Mouse (Mus musculus) CH12F3 (cell line): Measurements from ENCODE around the gene Dus3l.

ENCODE experiments used
- in situ Hi-C: fragments of 300-500 bp; cut with MboI; formaldehyde crosslinking; loops from 2 replicates; pipeline ENCODE4 v1.14.3; 2020; ENCODE audit warnings: low sequenced_read_pairs

The Dus3l gene

DNA sequence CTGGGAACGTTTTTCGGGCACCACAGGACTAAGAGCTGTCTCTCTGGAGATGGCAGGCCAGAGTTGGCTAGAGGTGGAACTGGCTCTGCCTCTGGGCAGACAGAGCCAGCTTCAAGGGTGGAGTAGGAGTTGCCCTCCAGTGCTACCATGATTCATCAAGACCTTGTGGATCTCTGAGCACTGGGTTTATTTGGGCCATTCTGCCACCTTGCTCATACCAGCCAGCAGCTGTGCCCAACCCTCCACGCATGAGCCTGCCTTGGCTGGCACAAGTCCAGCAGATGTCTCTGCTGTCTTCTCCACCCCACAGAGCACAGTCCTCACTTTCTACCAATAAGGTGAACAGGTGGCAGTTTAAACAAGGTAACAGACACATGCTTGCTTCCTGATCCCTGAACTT lies 24.3 kb downstream of the Dus3l start:
- in situ Hi-C loops: no loop called here

DNA sequence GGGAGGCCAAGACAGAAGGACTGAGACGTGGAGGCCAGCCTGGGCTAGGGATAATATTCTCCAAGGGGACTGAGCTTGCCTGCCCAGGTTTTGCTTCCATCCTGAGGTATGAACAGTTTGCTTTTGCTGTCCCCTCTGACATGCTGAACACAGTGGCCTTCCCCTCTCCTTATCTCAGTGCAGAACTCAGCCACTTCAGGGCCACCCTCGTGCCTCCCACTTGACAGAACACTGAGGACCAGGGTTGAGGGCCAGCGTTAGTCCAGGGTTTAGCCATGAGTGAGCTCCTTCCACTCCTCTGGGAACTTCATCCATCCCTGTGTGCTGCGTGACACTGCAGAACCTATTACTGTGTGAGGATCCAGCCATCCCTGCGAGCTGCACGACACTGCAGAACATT lies 24.7 kb downstream of the Dus3l start:
- in situ Hi-C loops: no loop called here

- in situ Hi-C loops: no loop called here
Observed at GRCm38 (mm10) chr17:56792588-56792987, 28.0 kb downstream of the Dus3l start.

DNA sequence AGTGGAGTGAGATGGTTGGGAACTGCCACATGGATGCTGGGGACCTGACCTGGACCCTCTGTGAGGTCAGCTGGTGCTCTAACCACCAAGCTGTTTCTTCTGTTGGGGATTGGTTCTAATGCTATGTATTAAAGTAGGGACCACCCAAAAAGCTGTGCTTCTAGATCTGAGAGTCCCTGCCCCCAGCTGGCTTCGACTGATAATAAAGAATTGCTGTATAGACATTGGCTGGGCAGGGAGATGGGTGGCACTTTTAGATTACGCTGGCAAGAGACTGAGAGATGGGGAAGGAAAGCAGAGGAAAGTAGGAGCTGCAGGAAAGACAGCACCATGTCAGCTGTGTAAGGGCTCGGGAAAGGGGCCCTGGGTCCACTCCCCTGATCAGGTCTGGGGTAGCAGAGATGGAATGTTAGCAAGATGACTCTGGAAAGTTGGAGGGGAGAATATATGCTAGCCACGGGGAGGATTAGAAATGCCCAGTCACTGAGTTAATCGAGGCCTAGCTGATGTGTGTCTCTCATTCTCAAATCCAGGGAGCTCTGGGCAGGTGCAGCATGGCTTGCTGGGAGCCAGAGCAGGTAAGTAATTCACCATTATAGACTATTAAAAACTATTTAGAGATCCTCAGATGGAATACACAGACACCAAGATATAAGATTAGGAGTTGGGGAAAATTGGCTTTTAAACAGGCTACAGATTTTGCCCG lies 29.2 kb downstream of the Dus3l start:
- in situ Hi-C loops: no loop called here

DNA sequence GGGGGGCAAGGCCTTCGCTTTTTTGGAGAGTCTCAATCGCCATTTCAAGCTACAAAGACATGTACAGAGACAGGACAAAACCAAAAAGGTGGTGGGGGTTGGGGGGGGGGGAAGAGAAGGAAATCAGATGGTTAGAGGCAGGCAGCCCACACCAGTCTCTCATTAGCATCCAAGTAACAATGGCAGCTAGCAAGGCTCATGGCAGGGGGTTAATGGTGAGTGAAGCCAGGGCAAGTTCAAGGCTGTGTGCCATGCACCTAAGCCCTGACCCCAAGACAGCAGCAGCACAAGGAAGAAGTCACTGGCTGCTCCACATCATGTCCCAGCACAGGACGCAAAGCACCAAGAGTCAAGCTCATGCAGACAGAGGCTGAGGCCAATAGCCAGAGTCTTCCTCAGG lies 34.7 kb downstream of the Dus3l start:
- in situ Hi-C loops: no loop called here

DNA sequence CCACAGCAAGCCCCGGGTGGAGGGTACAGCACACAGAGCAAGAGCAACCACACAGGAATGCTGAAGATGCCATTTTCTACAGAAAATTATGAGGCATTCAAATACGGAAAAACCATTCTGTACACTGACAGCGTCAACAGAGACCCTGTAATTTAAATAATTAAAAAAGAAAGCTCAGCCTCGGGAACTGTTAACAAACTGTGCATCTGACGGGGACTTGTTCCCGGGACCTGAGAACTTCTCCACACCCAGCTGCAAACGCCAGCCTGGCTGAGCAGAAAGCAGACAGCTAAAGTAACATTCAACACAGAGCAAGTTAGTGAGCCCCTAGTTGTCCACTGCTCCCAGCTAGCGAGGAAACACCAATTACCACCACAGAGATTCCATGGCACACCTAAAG lies 37.5 kb downstream of the Dus3l start:
- in situ Hi-C loops: no loop called here

- in situ Hi-C loops: no loop called here
Observed at GRCm38 (mm10) chr17:56804952-56805351, 40.4 kb downstream of the Dus3l start.

DNA sequence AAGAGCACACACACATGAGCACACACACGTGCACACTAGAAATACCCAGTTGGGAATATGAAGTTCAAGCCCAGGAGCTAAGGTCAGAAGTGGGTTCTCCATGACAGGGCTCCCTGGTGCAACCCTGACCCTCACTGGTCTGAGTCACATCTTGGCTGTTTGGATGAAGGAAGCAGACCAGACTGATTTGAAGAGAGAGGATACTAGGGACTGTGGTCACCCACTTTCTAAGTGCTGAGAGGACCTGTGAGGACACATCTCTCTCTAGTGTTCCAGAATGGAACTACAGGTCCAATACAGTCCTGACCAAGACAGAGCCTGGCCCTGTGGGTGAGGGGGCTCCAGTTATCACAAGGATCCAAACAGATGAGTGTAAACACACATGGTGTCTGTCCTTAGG lies 41.2 kb downstream of the Dus3l start:
- in situ Hi-C loops: no loop called here

- in situ Hi-C loops: no loop called here
Observed at GRCm38 (mm10) chr17:56808518-56808917, 44.0 kb downstream of the Dus3l start.

- in situ Hi-C loops: no loop called here
Observed at GRCm38 (mm10) chr17:56810245-56810644, 45.7 kb downstream of the Dus3l start.

GRCm38 (mm10) chr17:56814316-56815056 lies 49.9 kb downstream of the Dus3l start:
- in situ Hi-C loops: no loop called here

DNA sequence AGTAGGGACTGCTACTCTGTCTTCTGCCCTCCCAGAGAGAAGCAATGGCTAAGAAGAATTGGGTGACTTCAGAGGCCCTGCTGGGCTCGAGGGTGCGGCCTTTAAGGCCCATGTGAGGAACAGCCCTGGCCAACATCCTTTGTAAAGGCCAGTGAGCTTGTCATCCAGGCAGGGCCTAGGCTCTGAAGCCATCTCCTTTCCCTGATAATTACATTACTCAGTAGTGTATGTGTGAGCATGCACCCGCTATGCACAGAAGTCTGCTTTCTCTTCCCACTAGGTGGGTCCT lies 50.4 kb downstream of the Dus3l start:
- in situ Hi-C loops: no loop called here

DNA sequence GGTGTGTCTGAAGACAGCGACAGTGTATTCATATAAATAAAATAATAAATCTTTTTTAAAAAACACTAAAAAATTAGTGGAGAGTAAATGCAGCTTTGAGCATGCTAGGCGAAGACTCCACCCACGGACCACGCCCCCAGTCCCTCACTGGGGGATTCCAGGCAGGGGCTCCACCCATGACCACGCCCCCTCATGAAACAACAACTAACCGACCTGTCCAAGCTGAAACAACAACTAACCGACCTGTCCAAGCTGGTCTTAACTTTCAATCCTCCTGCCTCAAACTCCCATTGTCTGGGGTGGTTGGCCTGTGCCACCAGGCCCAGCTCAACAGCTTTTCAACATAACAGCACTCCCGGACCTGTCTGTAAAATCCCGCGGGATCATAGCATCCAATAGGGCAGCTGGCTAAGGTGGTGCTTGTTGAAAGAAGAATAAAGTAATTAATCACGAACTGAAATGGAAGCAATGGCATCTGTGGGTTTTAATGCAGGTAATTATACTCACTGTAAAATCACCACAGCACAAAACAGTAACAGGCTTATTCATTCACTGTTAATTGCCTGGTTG lies 53.6 kb downstream of the Dus3l start:
- in situ Hi-C loops: no loop called here

GRCm38 (mm10) chr17:56819032-56819545 lies 54.5 kb downstream of the Dus3l start:
- in situ Hi-C loops: no loop called here
